Mouse (Mus musculus): ENCODE results near the gene Pitx3. TPM values are rescaled to one million over a fixed set of nuclear protein-coding genes. Genes with fewer than 3 reads are reported as not detected.
"Not testable (repeated sequence)": the region's sequence is repeated elsewhere in the genome, so short reads cannot be mapped to it uniquely, and the experiment has no call there.

Pitx3 gene
- polyA plus RNA-seq, 1 experiment, result not detected

GRCm38 (mm10) chr19:46175173-46175572 is 27.0 kb upstream of the Pitx3 start:
- TF ChIP-seq POLR2A (IDR thresholded peaks at IDR 0.05; ENCODE audit: insufficient read depth, low read length), result no peak
- TF ChIP-seq EP300 (IDR thresholded peaks at IDR 0.05; ENCODE audit: insufficient read depth, low read depth, low read length), result no peak
- TF ChIP-seq CTCF (IDR thresholded peaks at IDR 0.05; ENCODE audit: low read depth, low read length), result no peak
- H3K4me1 ChIP-seq (ENCODE audit: control insufficient read depth, insufficient read depth, low read length), result no peaks in the 10 kb centered on the region
- no peak overlapping the region for H3K9ac ChIP-seq (ENCODE audit: low read depth, poor library complexity, severe bottlenecking)
- H3K36me3 ChIP-seq (ENCODE audit: control insufficient read depth, insufficient read depth, low read length, poor library complexity, severe bottlenecking), result peaks cover 3% of the 10 kb centered on the region; the same call in 1 of the 2 replicates
- H3K4me3 ChIP-seq (ENCODE audit: low read depth, low read length), result no peak overlapping the region
- no peaks in the 10 kb centered on the region for H3K9me3 ChIP-seq (replicated peaks; ENCODE audit: control insufficient read depth, insufficient read depth, low read length, poor library complexity, severe bottlenecking)
- no peak overlapping the region for H3K27ac ChIP-seq (ENCODE audit: insufficient read depth, low read length)
- H3K27me3 ChIP-seq (ENCODE audit: control insufficient read depth, insufficient read depth, low read length, poor library complexity, severe bottlenecking), result no peaks in the 10 kb centered on the region

GRCm38 (mm10) chr19:46172541-46172940 is 24.4 kb upstream of the Pitx3 start:
- TF ChIP-seq CTCF (IDR thresholded peaks at IDR 0.05; ENCODE audit: low read depth, low read length), result no peak
- TF ChIP-seq EP300 (IDR thresholded peaks at IDR 0.05; ENCODE audit: insufficient read depth, low read depth, low read length), result no peak
- no peak for TF ChIP-seq POLR2A (IDR thresholded peaks at IDR 0.05; ENCODE audit: insufficient read depth, low read length)
- Histone ChIP-seq H3K36me3 (ENCODE audit: control insufficient read depth, insufficient read depth, low read length, poor library complexity, severe bottlenecking) (peaks cover 3% of the 10 kb centered on the region; the same call in 1 of the 2 replicates), H3K4me3 (ENCODE audit: low read depth, low read length) (no peak overlapping the region), H3K9me3 (replicated peaks; ENCODE audit: control insufficient read depth, insufficient read depth, low read length, poor library complexity, severe bottlenecking) (no peaks in the 10 kb centered on the region), H3K4me1 (ENCODE audit: control insufficient read depth, insufficient read depth, low read length) (no peaks in the 10 kb centered on the region), H3K27ac (ENCODE audit: insufficient read depth, low read length) (no peak overlapping the region), H3K9ac (ENCODE audit: low read depth, poor library complexity, severe bottlenecking) (no peak overlapping the region), H3K27me3 (ENCODE audit: control insufficient read depth, insufficient read depth, low read length, poor library complexity, severe bottlenecking) (no peaks in the 10 kb centered on the region)

GRCm38 (mm10) chr19:46169913-46170312 is 21.8 kb upstream of the Pitx3 start:
- Histone ChIP-seq H3K4me1 (ENCODE audit: control insufficient read depth, insufficient read depth, low read length) (no peaks in the 10 kb centered on the region), H3K9me3 (replicated peaks; ENCODE audit: control insufficient read depth, insufficient read depth, low read length, poor library complexity, severe bottlenecking) (no peaks in the 10 kb centered on the region), H3K27ac (ENCODE audit: insufficient read depth, low read length) (no peak overlapping the region), H3K27me3 (ENCODE audit: control insufficient read depth, insufficient read depth, low read length, poor library complexity, severe bottlenecking) (no peaks in the 10 kb centered on the region), H3K36me3 (ENCODE audit: control insufficient read depth, insufficient read depth, low read length, poor library complexity, severe bottlenecking) (peaks cover 3% of the 10 kb centered on the region; the same call in 1 of the 2 replicates), H3K4me3 (ENCODE audit: low read depth, low read length) (no peak overlapping the region), H3K9ac (ENCODE audit: low read depth, poor library complexity, severe bottlenecking) (no peak overlapping the region)
- TF ChIP-seq EP300 (IDR thresholded peaks at IDR 0.05; ENCODE audit: insufficient read depth, low read depth, low read length) (no peak), POLR2A (IDR thresholded peaks at IDR 0.05; ENCODE audit: insufficient read depth, low read length) (no peak), CTCF (IDR thresholded peaks at IDR 0.05; ENCODE audit: low read depth, low read length) (no peak)

- H3K4me3 ChIP-seq (ENCODE audit: low read depth, low read length), result no peak overlapping the region
- H3K36me3 ChIP-seq (ENCODE audit: control insufficient read depth, insufficient read depth, low read length, poor library complexity, severe bottlenecking), result peaks cover 3% of the 10 kb centered on the region; the same call in 1 of the 2 replicates
- no peak overlapping the region for H3K9ac ChIP-seq (ENCODE audit: low read depth, poor library complexity, severe bottlenecking)
- no peaks in the 10 kb centered on the region for H3K9me3 ChIP-seq (replicated peaks; ENCODE audit: control insufficient read depth, insufficient read depth, low read length, poor library complexity, severe bottlenecking)
- H3K27me3 ChIP-seq (ENCODE audit: control insufficient read depth, insufficient read depth, low read length, poor library complexity, severe bottlenecking), result no peaks in the 10 kb centered on the region
- TF ChIP-seq POLR2A (IDR thresholded peaks at IDR 0.05; ENCODE audit: insufficient read depth, low read length), result no peak
- TF ChIP-seq CTCF (IDR thresholded peaks at IDR 0.05; ENCODE audit: low read depth, low read length), result no peak
- no peak for TF ChIP-seq EP300 (IDR thresholded peaks at IDR 0.05; ENCODE audit: insufficient read depth, low read depth, low read length)
- no peak overlapping the region for H3K27ac ChIP-seq (ENCODE audit: insufficient read depth, low read length)
- H3K4me1 ChIP-seq (ENCODE audit: control insufficient read depth, insufficient read depth, low read length), result no peaks in the 10 kb centered on the region
Measured at GRCm38 (mm10) chr19:46169396-46169795, 21.3 kb upstream of the Pitx3 start.

- H3K4me3 ChIP-seq (ENCODE audit: low read depth, low read length); H3K4me1 ChIP-seq (ENCODE audit: control insufficient read depth, insufficient read depth, low read length); H3K36me3 ChIP-seq (ENCODE audit: control insufficient read depth, insufficient read depth, low read length, poor library complexity, severe bottlenecking); H3K27ac ChIP-seq (ENCODE audit: insufficient read depth, low read length); H3K27me3 ChIP-seq (ENCODE audit: control insufficient read depth, insufficient read depth, low read length, poor library complexity, severe bottlenecking); H3K9ac ChIP-seq (ENCODE audit: low read depth, poor library complexity, severe bottlenecking); H3K9me3 ChIP-seq (replicated peaks; ENCODE audit: control insufficient read depth, insufficient read depth, low read length, poor library complexity, severe bottlenecking): not testable (repeated sequence)
Measured at GRCm38 (mm10) chr19:46167169-46167568, 19.0 kb upstream of the Pitx3 start.

- no peak for TF ChIP-seq EP300 (IDR thresholded peaks at IDR 0.05; ENCODE audit: insufficient read depth, low read depth, low read length)
- TF ChIP-seq CTCF (IDR thresholded peaks at IDR 0.05; ENCODE audit: low read depth, low read length), result no peak
- TF ChIP-seq POLR2A (IDR thresholded peaks at IDR 0.05; ENCODE audit: insufficient read depth, low read length), result no peak
- 0 out of 2 replicates have a peak, but pooled peaks cover 2% of the 10 kb centered on the region for H3K36me3 ChIP-seq (ENCODE audit: control insufficient read depth, insufficient read depth, low read length, poor library complexity, severe bottlenecking)
- H3K4me3 ChIP-seq (ENCODE audit: low read depth, low read length), result no peak overlapping the region
Measured at GRCm38 (mm10) chr19:46165950-46166349, 17.8 kb upstream of the Pitx3 start.

More at GRCm38 (mm10) chr19:46165950-46166349, 17.8 kb upstream of the Pitx3 start:
- Histone ChIP-seq H3K4me1 (ENCODE audit: control insufficient read depth, insufficient read depth, low read length) (no peaks in the 10 kb centered on the region), H3K9ac (ENCODE audit: low read depth, poor library complexity, severe bottlenecking) (no peak overlapping the region), H3K27me3 (ENCODE audit: control insufficient read depth, insufficient read depth, low read length, poor library complexity, severe bottlenecking) (no peaks in the 10 kb centered on the region), H3K27ac (ENCODE audit: insufficient read depth, low read length) (no peak overlapping the region), H3K9me3 (replicated peaks; ENCODE audit: control insufficient read depth, insufficient read depth, low read length, poor library complexity, severe bottlenecking) (no peaks in the 10 kb centered on the region)

Data from ES-Bruce4 (cell line).